Mouse (Mus musculus) embryonic fibroblast, embryonic 13.5 days (primary cell): ENCODE measurements around the gene Rem2.

Experiments
- CTCF ChIP-seq: IDR thresholded peaks from 2 replicates; pipeline ENCODE4 v1.5.1; 2011; ENCODE audit warnings: mild to moderate bottlenecking, control low read depth, low read length, moderate library complexity, borderline replicate concordance; ENCODE audit not compliant: insufficient read depth
- POLR2A ChIP-seq: IDR thresholded peaks from 2 replicates; pipeline ENCODE4 v1.6.1; 2011; ENCODE audit warnings: low read depth, mild to moderate bottlenecking, control low read depth, low read length, moderate library complexity

GRCm38 (mm10) chr14:54477172-54477909, 1.4 kb downstream of the Rem2 start:
- TF ChIP-seq CTCF (no peak), POLR2A (no peak)
